Mouse (Mus musculus) heart, postnatal 0 days (tissue): ENCODE data around the gene Eci2. TPM values are rescaled to one million over a fixed set of nuclear protein-coding genes. Genes with fewer than 3 reads are reported as not detected.
"Not testable (repeated sequence)": the region's sequence is repeated elsewhere in the genome, so short reads cannot be mapped to it uniquely, and the experiment has no call there.

ENCODE experiments used
- ATAC-seq: fragments of 200-750 bp; cut with Nextera tagmentation; 2 replicates; pipeline ENCODE4 v1.8.0; 2017; ENCODE audit warnings: low read depth, moderate number of reproducible peaks, moderate library complexity; ENCODE audit not compliant: insufficient read depth
- DNase-seq: peaks from one replicate; pipeline ENCODE4 v3.0.0-alpha.2; 2016; ENCODE audit warnings: low spot score
- H3K27ac ChIP-seq: fragments of 300-500 bp; sonication (generic); 2 replicates; pipeline ENCODE4 v1.5.1; 2014; ENCODE audit warnings: low read depth, mild to moderate bottlenecking
- H3K27me3 ChIP-seq: fragments of 300-500 bp; sonication (generic); 2 replicates; pipeline ENCODE4 v1.6.1; 2014; ENCODE audit warnings: low read length, mixed read lengths; ENCODE audit not compliant: control insufficient read depth, insufficient read depth
- H3K36me3 ChIP-seq: fragments of 300-500 bp; sonication (generic); replicated peaks from 2 replicates; pipeline ENCODE4 v1.6.1; 2014; ENCODE audit warnings: low read length, mixed read lengths; ENCODE audit not compliant: control insufficient read depth, insufficient read depth
- H3K4me1 ChIP-seq: fragments of 300-500 bp; sonication (generic); 2 replicates; pipeline ENCODE4 v1.6.1; 2014; ENCODE audit warnings: antibody characterized with exemption; ENCODE audit not compliant: control insufficient read depth, insufficient read depth
- H3K4me2 ChIP-seq: fragments of 300-500 bp; sonication (generic); 2 replicates; pipeline ENCODE4 v1.6.1; 2014; ENCODE audit warnings: low read depth, mild to moderate bottlenecking, low read length, moderate library complexity
- H3K4me3 ChIP-seq: fragments of 300-500 bp; sonication (generic); 2 replicates; pipeline ENCODE4 v1.5.1; 2014; ENCODE audit warnings: low read depth, low read length
- H3K9ac ChIP-seq: fragments of 300-500 bp; sonication (generic); replicated peaks from 2 replicates; pipeline ENCODE4 v1.6.1; 2014; ENCODE audit warnings: low read depth, low read length, mixed read lengths
- H3K9me3 ChIP-seq: fragments of 300-500 bp; sonication (generic); replicated peaks from 2 replicates; pipeline ENCODE4 v1.6.1; 2016; ENCODE audit warnings: low read length; ENCODE audit not compliant: control insufficient read depth
- CTCF ChIP-seq: IDR thresholded peaks from 2 replicates; pipeline ENCODE4 v1.5.1; 2016; ENCODE audit warnings: antibody characterized with exemption, control low read depth, low read depth
- EP300 ChIP-seq: IDR thresholded peaks from 2 replicates; pipeline ENCODE4 v1.6.1; 2016; ENCODE audit warnings: antibody characterized with exemption, low read depth
- WGBS: fragments of 180-500 bp; shearing (Covaris S2); extraction: QIAGEN DNeasy Blood & Tissue Kit; methylation state at CpG from one replicate; pipeline ENCODE4 v1.1.7; 2014; 5-methylcytosine and 5-hydroxymethylcytosine counted together
- polyA plus RNA-seq: library from polyadenylated mRNA; unstranded; fragments of >200 nt; fragmentation: Nextera tagmentation; extraction: Ambion mirVana; gene quantifications from 2 replicates; pipeline ENCODE4 v1.2.1, GENCODE M21; 2015
- total RNA-seq: library from RNA; depleted of rRNA; stranded (reverse); fragments of >200 nt; gene quantifications from 2 replicates; pipeline ENCODE4 v1.2.3, GENCODE M21; 2014; ENCODE audit warnings: low replicate concordance

The Eci2 gene
- total and polyA plus RNA-seq, 2 experiments from 2014 or later: 245 to 300 TPM

- no peak within 1 kb of the TSS for H3K27ac ChIP-seq
- H3K27me3 ChIP-seq: 0 out of 2 replicates have a peak, but pooled peaks cover 8% of the 10 kb centered on the region
- no peak for TF ChIP-seq CTCF
- TF ChIP-seq EP300: no peak
- H3K4me1 ChIP-seq: peaks cover 13% of the 10 kb centered on the region; the same call in 1 of the 2 replicates
- peak within 1 kb of the TSS; percentile 93 for H3K4me2 ChIP-seq
- H3K9me3 ChIP-seq: no peaks in the 10 kb centered on the region
- 2% methylated on average over 32 of the region's 32 CpGs for WGBS
- peak within 1 kb of the TSS; percentile 49 for H3K4me3 ChIP-seq
- H3K36me3 ChIP-seq: no peaks in the 10 kb centered on the region
- peak within 1 kb of the TSS; percentile 42 for H3K9ac ChIP-seq
- DNase-seq (no peak), ATAC-seq (peak; percentile 27; the same call in 1 of the 2 replicates)
Observed at GRCm38 (mm10) chr13:34963511-34964397, 63.1 kb downstream of the Eci2 start, which contains the start of gene Eci3. Eci3 (minus strand) TSS chr13:34963810.

GRCm38 (mm10) chr13:34960996-34961770 is 65.7 kb downstream of the Eci2 start:
- WGBS: 76% methylated on average over 4 of the region's 4 CpGs
- H3K4me3 ChIP-seq: no peak overlapping the region
- no peak for TF ChIP-seq EP300
- TF ChIP-seq CTCF: no peak
- 0 out of 2 replicates have a peak, but pooled peaks cover 8% of the 10 kb centered on the region for H3K27me3 ChIP-seq
- no peaks in the 10 kb centered on the region for H3K36me3 ChIP-seq
- DNase-seq (no peak), ATAC-seq (no peak)
- H3K4me1 ChIP-seq: peaks cover 13% of the 10 kb centered on the region; the same call in 1 of the 2 replicates
- H3K4me2 ChIP-seq: no peak overlapping the region
- H3K9me3 ChIP-seq: no peaks in the 10 kb centered on the region
- no peak overlapping the region for H3K9ac ChIP-seq
- H3K27ac ChIP-seq: no peak overlapping the region

- not testable (repeated sequence) for H3K36me3 ChIP-seq, H3K27ac ChIP-seq, H3K4me3 ChIP-seq, H3K4me2 ChIP-seq, H3K4me1 ChIP-seq, DNase-seq, H3K27me3 ChIP-seq, H3K9ac ChIP-seq, ATAC-seq, H3K9me3 ChIP-seq
- 81% methylated on average over 3 of the region's 3 CpGs for WGBS
Observed at GRCm38 (mm10) chr13:34958158-34958557, 68.7 kb downstream of the Eci2 start.

- Histone ChIP-seq H3K36me3 (no peaks in the 10 kb centered on the region), H3K4me1 (no peaks in the 10 kb centered on the region), H3K9ac (no peak overlapping the region), H3K27ac (no peak overlapping the region), H3K9me3 (no peaks in the 10 kb centered on the region), H3K4me2 (no peak overlapping the region), H3K27me3 (no peaks in the 10 kb centered on the region), H3K4me3 (no peak overlapping the region)
- WGBS: 84% methylated on average over 4 of the region's 4 CpGs
- no peak for TF ChIP-seq CTCF
- TF ChIP-seq EP300: no peak
- no peak for ATAC-seq
- no peak for DNase-seq
Observed at GRCm38 (mm10) chr13:34956901-34957300, 70.0 kb downstream of the Eci2 start.

GRCm38 (mm10) chr13:34951437-34951836 is 75.5 kb downstream of the Eci2 start:
- H3K36me3 ChIP-seq, H3K27ac ChIP-seq, H3K9me3 ChIP-seq, H3K4me3 ChIP-seq, H3K4me1 ChIP-seq, DNase-seq, H3K9ac ChIP-seq, H3K27me3 ChIP-seq, H3K4me2 ChIP-seq, ATAC-seq: not testable (repeated sequence)
- 87% methylated on average over 2 of the region's 2 CpGs for WGBS
